Mouse (Mus musculus): ENCODE results near the gene Rin2. TPM values are rescaled to one million over a fixed set of nuclear protein-coding genes. Genes with fewer than 3 reads are reported as not detected.
"Not testable (repeated sequence)": the region's sequence is repeated elsewhere in the genome, so short reads cannot be mapped to it uniquely, and the experiment has no call there.

Rin2 gene
- total RNA-seq, 2 experiments from 2014 or later, result 23.5 to 26.6 TPM

- not testable (repeated sequence) for DNase-seq
Observed at GRCm38 (mm10) chr2:145900318-145900717, 225.3 kb downstream of the Rin2 start.

DNA sequence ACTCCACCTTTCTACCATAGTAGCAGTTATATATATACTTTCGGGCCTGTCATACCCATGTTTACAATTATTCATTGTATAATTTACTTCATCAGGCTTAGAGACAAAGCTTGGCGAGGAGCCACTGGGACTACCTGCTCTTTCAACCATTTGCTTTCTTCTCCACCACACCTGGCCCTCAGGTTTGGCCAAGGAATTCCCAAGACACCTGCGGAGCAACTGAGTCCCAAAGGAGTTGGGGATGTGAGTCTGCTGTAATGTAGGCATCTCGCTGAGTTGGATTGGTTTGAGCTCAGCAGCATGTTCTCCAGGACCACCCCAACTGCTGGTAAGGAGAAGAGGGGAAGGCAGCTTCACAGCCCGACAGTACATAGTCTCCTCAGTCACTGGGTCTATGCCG is 226.8 kb downstream of the Rin2 start, which contains the start of gene Naa20:
Gene Naa20, plus strand, starts transcription at position 239 of the 400 bp plus-strand sequence.
- no peak for DNase-seq

- DNase-seq, result peak; percentile 89
Observed at GRCm38 (mm10) chr2:145903061-145903901, 228.3 kb downstream of the Rin2 start.

- DNase-seq, result no peak
Observed at GRCm38 (mm10) chr2:145903983-145904616, 229.1 kb downstream of the Rin2 start.

DNA sequence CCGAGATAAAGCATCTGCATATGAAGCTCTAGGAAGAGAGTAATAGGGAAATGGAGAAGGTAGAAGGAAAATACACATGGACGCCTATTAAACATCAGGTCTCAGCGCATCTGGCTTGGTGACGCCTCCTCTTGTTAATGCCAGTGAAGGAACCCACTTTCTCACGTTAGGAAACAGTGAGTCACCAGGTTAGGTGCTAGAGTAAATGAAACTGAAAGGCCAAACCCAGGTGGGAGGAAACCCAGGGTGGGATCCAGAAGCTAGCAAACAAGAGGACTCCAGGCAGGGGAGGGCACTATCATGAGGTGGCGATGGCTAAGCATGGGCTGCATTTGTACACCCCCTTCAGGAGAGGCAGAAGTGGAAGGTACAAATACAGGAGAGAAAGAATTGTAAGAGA is 230.1 kb downstream of the Rin2 start:
- no peak for DNase-seq

- not testable (repeated sequence) for DNase-seq
Observed at GRCm38 (mm10) chr2:145905884-145906283, 230.9 kb downstream of the Rin2 start.

DNA sequence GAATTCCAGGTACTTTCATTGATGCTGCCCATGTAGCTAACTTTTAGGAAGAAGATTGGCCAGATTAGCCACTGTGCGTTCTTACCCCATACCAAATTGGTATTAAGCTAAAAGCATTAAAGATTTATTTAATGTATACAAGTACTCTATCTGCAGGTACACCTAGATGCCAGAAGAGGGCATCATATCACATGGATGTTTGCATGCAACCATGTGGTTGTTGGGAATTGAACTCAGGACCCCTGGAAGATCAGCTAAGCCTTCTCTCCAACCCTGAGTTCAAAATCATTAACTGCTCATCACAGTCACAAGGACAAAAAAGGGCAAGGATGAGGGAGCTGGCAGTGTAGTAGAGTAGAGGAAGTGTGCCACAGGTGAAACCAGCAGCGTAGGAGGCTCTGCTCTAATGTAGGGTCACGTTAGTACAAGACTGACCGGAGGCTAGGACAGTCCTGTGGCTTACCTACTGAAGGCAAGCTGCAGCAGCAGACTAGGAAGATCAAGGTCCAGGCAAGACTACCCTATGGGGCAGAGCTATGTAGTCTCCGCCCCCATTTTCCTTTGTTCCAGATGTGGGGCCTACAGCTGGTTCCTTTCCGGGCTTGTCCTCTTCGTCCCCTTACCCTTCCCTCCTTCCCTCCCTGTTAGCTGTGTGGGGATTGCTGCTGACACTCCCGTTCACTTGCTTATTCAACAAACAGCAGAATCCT is 246.1 kb downstream of the Rin2 start:
- DNase-seq, result no peak

- peak; percentile 89 for DNase-seq
Observed at GRCm38 (mm10) chr2:145934339-145935231, 259.6 kb downstream of the Rin2 start, which contains the start of the genes Cfap61 and Crnkl1. Cfap61 (plus strand) TSS chr2:145934784. Crnkl1 (minus strand) TSS chr2:145935014.

- no peak for DNase-seq
Observed at GRCm38 (mm10) chr2:145936975-145937374, 262.0 kb downstream of the Rin2 start.

Small RNAs within 50 kb of the gene (microRNA-seq; reads per million reads assigned to microRNA genes)
- gene Gm25026, result 0 reads per million in 2 experiments

Other genes starting within 250 kb of the Rin2 start
- gene Naa20, start 226.9 kb downstream of the Rin2 start, total RNA-seq (2021), result 10 to 100 TPM; 58.8 to 59.0 TPM